Mouse (Mus musculus): ENCODE results near the gene Phactr2. TPM values are rescaled to one million over a fixed set of nuclear protein-coding genes. Genes with fewer than 3 reads are reported as not detected.

Phactr2 gene
- total RNA-seq, 2 experiments from 2014 or later = 39.9 to 43.4 TPM

DNA sequence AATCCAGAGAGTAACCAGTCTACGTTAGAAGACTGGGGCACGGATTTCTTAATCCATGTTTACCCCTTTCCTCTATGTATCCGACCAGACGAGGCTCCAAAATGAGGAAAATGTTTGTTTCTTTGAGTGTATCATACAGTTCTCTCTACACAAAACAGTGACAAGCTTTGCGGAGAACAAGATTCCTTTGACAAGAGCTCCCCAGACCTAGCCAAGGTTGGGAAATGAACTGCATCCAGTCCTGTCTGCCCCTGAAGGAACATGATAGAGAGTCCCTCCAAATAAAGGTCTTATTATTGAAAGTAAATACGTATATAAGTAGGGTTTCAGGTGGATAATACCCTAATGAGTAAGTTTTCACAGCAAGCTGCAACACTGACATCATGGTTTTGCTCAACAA, 199.1 kb downstream of the Phactr2 start:
- DNase-seq = no peak

- DNase-seq = no peak
Measured at GRCm38 (mm10) chr10:13274699-13275098, 199.5 kb downstream of the Phactr2 start.

DNA sequence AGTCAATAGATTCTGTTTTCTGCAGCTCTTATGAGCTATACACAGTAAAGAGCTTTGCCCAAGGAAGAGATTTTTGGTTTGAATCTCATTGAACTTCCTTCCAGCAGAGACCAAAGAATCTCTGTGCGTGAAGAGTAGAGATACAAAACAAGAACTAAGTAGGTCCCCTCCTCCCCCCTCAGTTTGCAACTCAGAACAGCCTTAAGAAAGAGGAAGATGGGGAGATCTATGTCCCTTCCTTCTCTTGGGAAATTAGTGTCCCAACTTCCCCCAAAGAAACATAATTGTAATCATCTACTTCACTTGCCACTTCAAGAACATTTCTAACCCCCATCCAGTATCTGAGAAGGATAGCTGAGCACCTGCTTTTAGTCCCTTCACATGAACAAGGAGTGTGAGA, 200.5 kb downstream of the Phactr2 start:
- no peak for DNase-seq

DNA sequence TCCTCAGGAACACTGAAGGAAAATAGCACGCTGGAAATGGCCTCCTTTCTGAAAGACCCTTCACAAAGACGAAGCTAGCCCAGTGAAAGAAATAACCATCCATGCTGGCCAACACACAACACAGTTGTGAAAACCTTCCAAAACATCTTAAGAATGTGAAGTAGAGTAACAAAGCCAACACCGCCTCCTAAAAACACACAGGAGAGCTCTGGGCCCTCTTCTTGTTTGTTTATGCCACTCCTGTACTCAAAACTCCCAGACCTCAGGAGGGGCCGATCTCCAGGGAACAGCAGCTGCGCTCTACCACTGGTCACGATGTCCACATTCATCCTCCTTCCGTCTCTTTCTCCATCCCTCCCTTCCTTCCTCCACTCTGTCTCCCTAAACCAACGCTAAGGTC, 202.5 kb downstream of the Phactr2 start:
- DNase-seq = no peak

GRCm38 (mm10) chr10:13271099-13271498, 203.1 kb downstream of the Phactr2 start:
- DNase-seq = no peak

DNA sequence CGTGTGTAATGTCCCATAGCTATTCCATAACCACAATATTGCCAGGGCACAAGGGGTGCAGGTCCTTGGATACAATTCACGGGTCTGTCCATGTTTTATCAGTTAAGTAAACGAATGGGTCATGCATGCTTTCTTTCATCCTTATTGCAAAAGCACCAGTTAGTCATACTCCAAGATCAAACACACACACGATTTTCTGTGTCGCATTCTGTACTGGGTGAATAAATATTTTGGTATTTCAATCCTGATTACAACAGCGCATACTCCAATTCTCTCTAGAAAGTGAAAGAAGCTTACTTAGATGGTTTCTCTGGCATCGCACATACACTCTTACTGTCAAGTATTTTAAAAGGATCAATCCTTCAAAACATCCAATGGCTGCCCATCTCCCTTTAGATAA, 203.9 kb downstream of the Phactr2 start:
- no peak for DNase-seq

- no peak for DNase-seq
Measured at GRCm38 (mm10) chr10:13259251-13259650, 215.0 kb downstream of the Phactr2 start.

DNA sequence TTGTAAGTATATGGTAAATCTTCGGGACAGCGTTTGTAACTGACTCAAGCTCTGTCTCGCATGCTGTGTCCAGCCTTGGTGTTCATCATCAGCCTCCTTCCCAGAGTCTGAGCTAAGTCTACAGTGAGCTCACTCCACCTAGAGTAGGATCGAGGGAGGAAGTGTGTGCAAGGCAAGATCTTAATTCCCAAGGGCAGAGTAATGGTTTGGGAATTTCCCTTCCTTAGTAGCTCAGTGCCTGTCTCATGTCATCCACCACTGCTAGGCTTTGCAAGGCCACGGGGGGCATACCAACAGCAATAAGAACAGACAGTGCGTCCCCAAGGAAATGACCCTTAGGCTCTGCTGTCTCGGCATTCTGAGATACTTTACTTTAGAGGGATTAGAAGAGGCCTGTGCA, 218.0 kb downstream of the Phactr2 start:
- DNase-seq = no peak

DNA sequence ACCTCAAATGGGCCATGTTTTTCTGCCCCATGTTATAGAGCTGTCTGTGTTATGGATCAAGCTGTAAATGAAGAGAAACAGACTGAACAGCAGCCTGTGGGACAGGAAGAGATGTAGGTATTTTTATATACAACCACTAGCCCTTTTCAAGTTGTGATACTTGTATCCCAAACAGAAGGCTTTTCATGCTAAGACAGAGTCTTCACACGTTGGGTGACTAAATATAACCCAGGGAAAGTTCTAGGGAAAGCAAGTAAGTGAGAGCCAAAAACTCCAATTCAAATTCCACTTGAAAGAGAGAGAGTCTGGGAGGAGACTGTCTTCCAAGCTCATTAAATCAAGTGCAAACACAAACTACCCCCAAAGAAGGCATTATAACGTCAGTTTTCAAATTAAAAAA, 223.9 kb downstream of the Phactr2 start:
- no peak for DNase-seq

DNA sequence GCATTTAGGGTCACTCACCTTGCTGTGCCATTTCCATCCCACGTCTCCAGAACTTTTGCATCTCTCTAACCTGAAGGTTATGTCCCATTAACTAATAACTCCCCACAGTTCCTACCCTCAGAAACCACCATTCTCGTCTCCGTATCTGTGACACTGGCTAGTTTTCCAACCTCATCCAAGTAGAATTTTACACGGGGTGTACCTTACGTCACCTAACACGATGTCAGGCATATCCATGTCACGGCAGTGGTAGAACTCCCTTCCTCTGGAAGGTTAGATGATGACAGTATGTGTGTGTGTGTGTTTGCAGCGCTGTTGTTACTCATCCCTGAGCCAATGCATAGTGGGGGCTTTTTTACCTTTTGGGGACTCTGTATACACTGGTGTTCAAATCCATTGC, 225.1 kb downstream of the Phactr2 start:
- DNase-seq = no peak

GRCm38 (mm10) chr10:13245714-13246113, 228.5 kb downstream of the Phactr2 start:
- no peak for DNase-seq

GRCm38 (mm10) chr10:13244192-13244591, 230.0 kb downstream of the Phactr2 start:
- DNase-seq = no peak

DNA sequence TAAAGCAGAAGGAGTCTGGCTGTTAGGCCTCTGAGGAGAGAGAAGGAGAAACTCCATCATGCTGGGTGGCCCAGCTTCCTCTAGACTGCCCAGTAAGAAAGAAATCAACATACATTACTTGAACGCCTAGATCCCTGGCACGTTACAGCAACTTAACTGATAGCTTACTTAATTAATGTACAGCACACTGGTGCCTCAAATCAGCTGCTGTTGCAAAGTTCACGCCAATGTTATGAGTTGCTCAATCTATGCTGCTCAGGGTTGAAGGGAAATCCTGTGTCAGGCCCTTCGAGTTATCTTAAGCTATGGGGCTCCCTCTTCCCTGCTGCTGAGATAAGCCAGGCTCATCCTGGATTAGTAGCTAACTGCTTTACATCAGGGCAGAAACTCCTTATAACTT, 233.8 kb downstream of the Phactr2 start:
- DNase-seq = no peak

DNA sequence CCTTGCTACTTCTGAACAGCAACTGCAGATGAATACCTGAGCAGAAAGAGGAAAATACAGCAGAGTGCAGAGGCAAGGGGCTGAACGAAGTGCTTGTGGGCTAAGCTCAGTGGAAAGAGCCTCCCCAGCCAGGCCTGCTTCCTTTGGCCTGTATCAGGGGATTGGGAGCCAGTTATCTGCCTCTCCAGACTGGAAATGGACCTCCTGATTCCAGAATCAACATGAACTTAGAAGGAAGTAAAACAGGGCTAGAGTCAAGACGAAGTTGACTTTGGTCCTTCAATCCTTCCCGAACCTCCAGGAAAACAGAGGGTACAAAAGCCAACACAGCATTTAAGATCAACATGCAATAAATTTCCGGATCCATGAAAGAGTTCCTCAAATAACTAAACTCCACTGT, 236.0 kb downstream of the Phactr2 start:
- no peak for DNase-seq

GRCm38 (mm10) chr10:13236866-13237265, 237.3 kb downstream of the Phactr2 start:
- DNase-seq = no peak

- DNase-seq = no peak
Measured at GRCm38 (mm10) chr10:13234503-13234902, 239.7 kb downstream of the Phactr2 start.

GRCm38 (mm10) chr10:13233941-13234340, 240.3 kb downstream of the Phactr2 start:
- DNase-seq = no peak

DNA sequence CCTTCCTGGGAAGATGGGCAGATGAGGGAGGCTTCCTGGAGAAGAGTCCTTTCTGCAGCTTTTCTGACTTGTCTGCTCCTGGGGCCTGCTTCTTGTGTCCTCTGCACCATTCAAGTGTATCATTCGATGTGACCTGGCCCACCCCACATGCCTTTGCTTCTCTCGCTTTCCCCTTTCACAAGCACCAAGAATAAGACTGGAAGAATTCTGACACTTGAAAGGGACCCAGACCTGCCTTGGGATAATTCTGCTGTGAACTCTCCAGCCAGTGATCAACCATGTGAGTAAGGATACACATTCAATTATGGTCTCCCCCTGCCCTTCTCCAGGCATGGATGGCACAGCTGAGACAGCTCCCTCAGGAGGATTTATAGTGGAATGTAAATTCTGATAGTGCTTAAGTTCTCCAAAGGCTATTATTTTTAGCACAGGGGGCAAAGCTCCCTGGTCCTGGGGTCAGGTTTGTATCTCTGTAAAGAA, 241.0 kb downstream of the Phactr2 start:
- DNase-seq = no peak

- DNase-seq = no peak
Measured at GRCm38 (mm10) chr10:13232443-13233142, 241.6 kb downstream of the Phactr2 start.

DNA sequence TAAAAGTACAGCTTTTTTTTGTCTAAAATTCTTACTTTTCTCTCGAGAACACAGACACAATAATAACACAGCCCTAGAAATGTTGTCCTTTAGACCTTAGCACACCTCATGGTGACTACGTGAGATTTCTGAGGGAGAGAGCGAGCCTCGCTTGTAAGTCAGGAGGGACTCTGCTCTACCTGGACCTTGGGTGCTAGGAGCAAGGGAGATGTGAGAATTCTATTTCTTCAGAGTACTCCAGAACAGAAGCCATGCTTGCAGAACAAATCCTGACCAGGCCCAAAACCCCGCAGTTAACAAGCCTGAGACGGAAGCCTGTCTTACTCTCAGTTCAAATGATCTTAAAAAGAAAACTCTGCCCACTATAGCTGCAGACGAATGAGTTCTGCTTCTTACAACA, 243.5 kb downstream of the Phactr2 start:
- no peak for DNase-seq

- no peak for DNase-seq
Measured at GRCm38 (mm10) chr10:13225377-13226063, 248.7 kb downstream of the Phactr2 start.

DNA sequence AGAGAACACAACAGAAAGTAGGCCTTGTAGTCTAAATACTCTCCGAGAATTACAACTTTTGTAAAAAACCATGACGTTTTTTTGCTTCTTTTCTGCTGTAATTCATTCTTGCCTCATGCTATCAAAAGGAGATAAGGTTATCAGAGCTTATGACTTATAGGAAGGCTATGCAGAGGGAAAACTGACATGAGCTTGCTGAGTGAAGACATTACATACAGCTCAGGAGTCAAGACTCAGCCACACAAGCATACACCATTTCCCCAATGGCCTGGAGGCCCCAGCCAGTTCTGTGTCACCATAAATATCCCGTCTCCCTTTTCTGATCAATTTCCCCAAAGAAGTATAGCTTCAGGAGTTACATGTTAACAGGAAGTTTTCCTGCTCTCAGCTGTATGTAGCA, 252.1 kb downstream of the Phactr2 start:
- no peak for DNase-seq

GRCm38 (mm10) chr10:13220061-13220460, 254.2 kb downstream of the Phactr2 start:
- no peak for DNase-seq

GRCm38 (mm10) chr10:13213956-13214355, 260.3 kb downstream of the Phactr2 start:
- DNase-seq = no peak

Measured in gastrocnemius, postnatal 10 days (tissue).